Mouse (Mus musculus) megakaryocyte-erythroid progenitor cell, adult 5-6 weeks (primary cell): ENCODE measurements around the gene Mroh2b. TPM values are rescaled to one million over a fixed set of nuclear protein-coding genes. Genes with fewer than 3 reads are reported as not detected.

Experiments
- ATAC-seq: replicated peaks from 2 replicates; pipeline ENCODE4 v1.8.0; 2016; ENCODE audit warnings: mild to moderate bottlenecking, inconsistent platforms; ENCODE audit not compliant: severe bottlenecking, poor library complexity, low FRiP score, low TSS enrichment
- total RNA-seq, 2 experiments: library from RNA; stranded (forward) in 1 of 2; stranded (reverse) in 1 of 2; fragments of 200-1000, 215-1000 nt in 1 of 2; fragments of >200 nt in 1 of 2; fragmentation: Nextera tagmentation in 1 of 2; gene quantifications; 2 replicates each; pipeline ENCODE4 v1.2.3; 2014 to 2017

The Mroh2b gene
- total RNA-seq (2014; fragmentation: Nextera tagmentation) (not detected in 2 replicates), total RNA-seq (2017) (not detected in 2 replicates)

- ATAC-seq: no peak
Measured at GRCm38 (mm10) chr15:4898437-4898836, at the start of gene Mroh2b. TSS of gene Mroh2b (plus strand) at chr15:4898737.

- no peak for ATAC-seq
Measured at GRCm38 (mm10) chr15:4850015-4850414, 48.5 kb upstream of the Mroh2b start.

- no peak for ATAC-seq
Measured at GRCm38 (mm10) chr15:4894962-4895361, 3.6 kb upstream of the Mroh2b start.

GRCm38 (mm10) chr15:4934731-4935130 lies 36.2 kb downstream of the Mroh2b start:
- ATAC-seq: no peak

DNA sequence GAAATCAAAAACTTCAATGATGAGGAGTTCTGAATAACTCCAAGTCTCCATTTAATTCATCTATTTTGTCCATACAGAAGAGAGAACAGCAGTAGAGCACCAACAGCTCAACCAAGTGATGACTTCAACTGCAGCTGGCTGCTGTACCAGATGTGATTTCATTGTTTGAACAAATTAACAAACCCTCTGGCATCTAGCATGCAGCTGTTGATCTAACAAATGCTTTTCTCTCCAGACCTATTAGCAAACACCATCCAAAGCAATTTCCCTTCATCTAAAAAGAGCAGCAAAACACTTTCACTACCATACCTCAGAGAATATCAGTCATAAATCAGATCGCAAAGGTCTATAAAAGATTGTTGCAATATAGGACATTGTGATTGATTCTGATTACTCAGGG lies 74.8 kb downstream of the Mroh2b start:
- no peak for ATAC-seq

- ATAC-seq: no peak
Measured at GRCm38 (mm10) chr15:5002903-5003302, 104.4 kb downstream of the Mroh2b start.

- ATAC-seq: no peak
Measured at GRCm38 (mm10) chr15:5003503-5004196, 105.1 kb downstream of the Mroh2b start.

GRCm38 (mm10) chr15:5009644-5010107 lies 111.1 kb downstream of the Mroh2b start:
- no peak for ATAC-seq

Other genes with a start within 250 kb of the Mroh2b start
- gene C6, start 171.6 kb upstream of the Mroh2b start, total RNA-seq (2014; fragmentation: Nextera tagmentation): not detected in 2 replicates
- gene C6, start 171.6 kb upstream of the Mroh2b start, total RNA-seq (2017): not detected in 2 replicates
- gene C7, start 165.0 kb downstream of the Mroh2b start, total RNA-seq (2014; fragmentation: Nextera tagmentation): not detected in 2 replicates
- gene C7, start 165.0 kb downstream of the Mroh2b start, total RNA-seq (2017): not detected in 2 replicates
- gene Card6, start 209.8 kb downstream of the Mroh2b start, total RNA-seq (2014; fragmentation: Nextera tagmentation): 1.2 and 1.4 TPM in 2 replicates
- 0.19 and 0.52 TPM in 2 replicates for gene Card6, start 209.8 kb downstream of the Mroh2b start, total RNA-seq (2017)
- 2,794 and 2,966 TPM in 2 replicates for gene Rpl37, start 217.9 kb downstream of the Mroh2b start, total RNA-seq (2014; fragmentation: Nextera tagmentation)
- gene Rpl37, start 217.9 kb downstream of the Mroh2b start, total RNA-seq (2017): 2,588 and 3,250 TPM in 2 replicates
- gene Prkaa1, start 245.1 kb downstream of the Mroh2b start, total RNA-seq (2014; fragmentation: Nextera tagmentation): 55.5 and 56.0 TPM in 2 replicates
- 59.3 and 69.1 TPM in 2 replicates for gene Prkaa1, start 245.1 kb downstream of the Mroh2b start, total RNA-seq (2017)